Mouse (Mus musculus): ENCODE measurements around the gene Syt1. TPM values are rescaled to one million over a fixed set of nuclear protein-coding genes. Genes with fewer than 3 reads are reported as not detected.

The Syt1 gene
- polyA plus RNA-seq, 1 experiment from 2014 or later, result 0.29 TPM

DNA sequence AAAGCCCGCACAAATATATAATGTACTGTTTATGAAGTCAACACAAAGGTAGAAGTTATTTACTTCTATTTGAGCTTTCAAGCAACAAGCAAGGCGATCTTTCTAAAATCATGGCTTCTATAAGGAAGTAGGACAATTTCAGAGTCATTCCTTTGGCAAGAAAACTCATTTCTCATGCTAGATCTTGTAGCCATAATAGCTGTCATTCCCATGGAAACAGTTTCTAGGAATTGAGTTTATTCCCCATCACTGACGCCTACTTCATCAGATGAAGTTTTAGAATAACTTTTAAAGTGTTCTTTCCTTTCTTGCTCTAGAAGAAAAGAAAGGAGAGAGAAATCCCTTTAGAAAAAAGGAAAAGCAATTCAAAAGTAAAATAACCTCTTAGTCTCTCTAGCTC is 341.8 kb downstream of the Syt1 start:
- Histone ChIP-seq H3K27me3 (replicated peaks) (no peaks in the 10 kb centered on the region), H3K4me1 (no peaks in the 10 kb centered on the region), H3K4me2 (no peak overlapping the region), H3K4me3 (no peak overlapping the region), H3K27ac (no peak overlapping the region), H3K36me3 (no peaks in the 10 kb centered on the region), H3K9me3 (replicated peaks) (no peaks in the 10 kb centered on the region), H3K9ac (no peak overlapping the region)
- 63% methylated on average over 3 of the region's 3 CpGs for WGBS (ENCODE audit: insufficient replicate concordance)
- ATAC-seq, result no peak

GRCm38 (mm10) chr10:108660295-108660694 is 350.5 kb downstream of the Syt1 start:
- no peak overlapping the region for H3K9ac ChIP-seq
- H3K9me3 ChIP-seq (replicated peaks), result no peaks in the 10 kb centered on the region
- H3K4me3 ChIP-seq, result no peak overlapping the region
- H3K27ac ChIP-seq, result no peak overlapping the region
- no peaks in the 10 kb centered on the region for H3K36me3 ChIP-seq
- no peaks in the 10 kb centered on the region for H3K27me3 ChIP-seq (replicated peaks)
- H3K4me2 ChIP-seq, result no peak overlapping the region
- WGBS (ENCODE audit: insufficient replicate concordance), result 66% methylated on average over 3 of the region's 3 CpGs
- ATAC-seq, result no peak
- no peaks in the 10 kb centered on the region for H3K4me1 ChIP-seq

DNA sequence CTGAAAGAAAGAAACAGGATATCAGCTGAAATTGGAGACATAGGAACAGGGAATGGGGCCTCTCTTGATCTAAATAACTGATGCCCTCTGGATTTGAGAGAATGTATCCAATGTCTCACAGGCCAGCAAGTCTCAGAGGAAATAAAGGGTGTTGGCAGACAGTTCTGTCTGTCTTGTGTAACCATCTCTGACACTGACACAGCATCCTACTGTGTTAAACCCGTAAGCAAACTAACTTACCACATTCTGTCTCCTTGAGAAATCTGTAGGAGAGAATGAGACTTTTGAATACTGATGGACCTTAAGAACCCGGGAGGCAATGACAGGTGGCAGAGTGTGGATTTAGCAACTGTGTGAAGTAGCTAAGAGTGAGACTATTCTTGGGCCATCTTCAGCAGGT is 352.5 kb downstream of the Syt1 start:
- ATAC-seq, result no peak
- 60% methylated on average over 2 of the region's 2 CpGs for WGBS (ENCODE audit: insufficient replicate concordance)
- Histone ChIP-seq H3K9ac (no peak overlapping the region), H3K4me2 (no peak overlapping the region), H3K4me3 (no peak overlapping the region), H3K27ac (no peak overlapping the region), H3K27me3 (replicated peaks) (no peaks in the 10 kb centered on the region), H3K4me1 (no peaks in the 10 kb centered on the region), H3K9me3 (replicated peaks) (no peaks in the 10 kb centered on the region), H3K36me3 (no peaks in the 10 kb centered on the region)

- Histone ChIP-seq H3K4me3 (no peak overlapping the region), H3K27me3 (replicated peaks) (no peaks in the 10 kb centered on the region), H3K4me2 (no peak overlapping the region), H3K9me3 (replicated peaks) (no peaks in the 10 kb centered on the region), H3K9ac (no peak overlapping the region), H3K4me1 (no peaks in the 10 kb centered on the region), H3K36me3 (no peaks in the 10 kb centered on the region), H3K27ac (no peak overlapping the region)
- ATAC-seq, result no peak
These were observed 353.1 kb downstream of the Syt1 start for GRCm38 (mm10) chr10:108657669-108658068.

DNA sequence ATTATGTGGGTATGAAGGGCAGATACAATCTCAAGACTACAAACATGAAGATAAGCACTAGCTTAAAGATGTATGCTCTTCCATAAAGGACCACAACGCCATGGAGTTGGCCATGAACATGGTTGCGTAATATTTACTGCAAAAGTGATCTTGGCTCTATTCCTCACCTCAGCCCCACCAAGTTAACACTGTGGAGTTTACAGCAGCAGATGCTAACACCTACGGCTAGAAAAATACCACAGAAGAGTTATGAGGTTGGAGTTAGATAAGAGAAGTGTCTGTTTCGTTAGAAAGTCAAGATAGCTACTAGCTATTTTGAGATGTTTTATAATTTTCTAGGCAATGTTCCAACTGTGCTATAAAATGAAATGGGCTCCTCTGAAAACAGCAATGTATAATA is 353.9 kb downstream of the Syt1 start:
- ATAC-seq, result no peak
- Histone ChIP-seq H3K9me3 (replicated peaks) (no peaks in the 10 kb centered on the region), H3K4me3 (no peak overlapping the region), H3K9ac (no peak overlapping the region), H3K4me1 (no peaks in the 10 kb centered on the region), H3K36me3 (no peaks in the 10 kb centered on the region), H3K4me2 (no peak overlapping the region), H3K27me3 (replicated peaks) (no peaks in the 10 kb centered on the region), H3K27ac (no peak overlapping the region)
- 56% methylated on average over 4 of the region's 4 CpGs for WGBS (ENCODE audit: insufficient replicate concordance)

DNA sequence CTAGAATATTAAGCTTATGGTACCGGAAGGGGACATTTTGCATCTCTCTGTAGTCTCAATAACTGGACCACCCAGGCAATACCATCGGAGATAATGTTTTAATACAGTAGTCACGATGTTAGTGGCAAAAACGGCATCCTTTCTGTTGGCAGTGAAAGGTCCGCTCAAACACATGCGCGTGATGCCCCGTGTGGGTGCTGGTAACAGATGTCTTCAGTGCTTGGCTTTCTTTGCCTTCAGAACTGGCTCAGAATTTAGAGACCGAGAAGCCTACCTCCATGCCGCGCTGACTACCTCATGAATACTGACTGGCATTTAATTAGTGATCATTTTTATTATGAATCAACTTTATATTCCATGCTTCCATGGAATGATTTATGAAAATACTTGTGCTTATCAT is 355.7 kb downstream of the Syt1 start:
- Histone ChIP-seq H3K9me3 (replicated peaks) (no peaks in the 10 kb centered on the region), H3K27me3 (replicated peaks) (no peaks in the 10 kb centered on the region), H3K4me2 (no peak overlapping the region), H3K36me3 (no peaks in the 10 kb centered on the region), H3K4me3 (no peak overlapping the region), H3K9ac (no peak overlapping the region), H3K27ac (no peak overlapping the region), H3K4me1 (no peaks in the 10 kb centered on the region)
- 78% methylated on average over 11 of the region's 11 CpGs for WGBS (ENCODE audit: insufficient replicate concordance)
- no peak for ATAC-seq

GRCm38 (mm10) chr10:108652831-108653230 is 358.0 kb downstream of the Syt1 start:
- Histone ChIP-seq H3K9ac (no peak overlapping the region), H3K27ac (no peak overlapping the region), H3K4me1 (no peaks in the 10 kb centered on the region), H3K4me3 (no peak overlapping the region), H3K9me3 (replicated peaks) (no peaks in the 10 kb centered on the region), H3K27me3 (replicated peaks) (no peaks in the 10 kb centered on the region), H3K36me3 (no peaks in the 10 kb centered on the region), H3K4me2 (no peak overlapping the region)
- no peak for ATAC-seq
- whole genome bisulfite sequencing (ENCODE audit: insufficient replicate concordance), result 63% methylated on average over 8 of the region's 8 CpGs

GRCm38 (mm10) chr10:108652066-108652465 is 358.7 kb downstream of the Syt1 start:
- H3K27me3 ChIP-seq (replicated peaks), result no peaks in the 10 kb centered on the region
- no peak overlapping the region for H3K4me3 ChIP-seq
- no peaks in the 10 kb centered on the region for H3K9me3 ChIP-seq (replicated peaks)
- no peaks in the 10 kb centered on the region for H3K4me1 ChIP-seq
- no peak overlapping the region for H3K9ac ChIP-seq
- 35% methylated on average over 8 of the region's 8 CpGs for WGBS (ENCODE audit: insufficient replicate concordance)
- H3K4me2 ChIP-seq, result no peak overlapping the region
- H3K27ac ChIP-seq, result no peak overlapping the region
- H3K36me3 ChIP-seq, result no peaks in the 10 kb centered on the region
- no peak for ATAC-seq

- Histone ChIP-seq H3K9me3 (replicated peaks) (no peaks in the 10 kb centered on the region), H3K27me3 (replicated peaks) (no peaks in the 10 kb centered on the region), H3K4me1 (no peaks in the 10 kb centered on the region), H3K4me3 (no peak overlapping the region), H3K36me3 (no peaks in the 10 kb centered on the region), H3K9ac (no peak overlapping the region), H3K27ac (no peak overlapping the region), H3K4me2 (no peak overlapping the region)
- WGBS (ENCODE audit: insufficient replicate concordance), result 59% methylated on average over 7 of the region's 7 CpGs
- ATAC-seq, result no peak
These were observed 361.6 kb downstream of the Syt1 start for GRCm38 (mm10) chr10:108649174-108649573.

DNA sequence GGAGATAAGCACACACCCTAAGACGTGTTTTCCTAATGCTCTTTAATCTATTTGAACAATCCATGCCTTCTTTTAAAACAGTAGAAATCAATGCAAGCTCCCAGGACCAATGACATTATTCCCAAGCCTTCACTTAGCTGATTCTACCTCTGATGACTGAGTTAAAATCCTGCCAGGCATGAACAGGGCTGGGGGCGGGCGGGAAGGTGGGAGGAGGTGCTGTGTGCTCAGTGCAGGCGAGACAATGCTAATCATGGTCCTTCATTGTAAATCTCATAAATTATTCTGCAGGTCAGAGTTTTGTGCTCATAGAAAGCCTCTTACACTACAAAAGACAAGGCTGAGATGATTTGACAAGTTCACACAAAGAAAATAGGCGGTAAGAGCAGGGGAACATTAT is 366.9 kb downstream of the Syt1 start:
- 67% methylated on average over 5 of the region's 5 CpGs for WGBS (ENCODE audit: insufficient replicate concordance)
- no peak overlapping the region for H3K4me2 ChIP-seq
- H3K9ac ChIP-seq, result no peak overlapping the region
- H3K27me3 ChIP-seq (replicated peaks), result no peaks in the 10 kb centered on the region
- H3K27ac ChIP-seq, result no peak overlapping the region
- ATAC-seq, result no peak
- no peaks in the 10 kb centered on the region for H3K9me3 ChIP-seq (replicated peaks)
- no peaks in the 10 kb centered on the region for H3K4me1 ChIP-seq
- no peak overlapping the region for H3K4me3 ChIP-seq
- no peaks in the 10 kb centered on the region for H3K36me3 ChIP-seq

GRCm38 (mm10) chr10:108638095-108638494 is 372.7 kb downstream of the Syt1 start:
- Histone ChIP-seq H3K9me3 (replicated peaks) (no peaks in the 10 kb centered on the region), H3K9ac (no peak overlapping the region), H3K27me3 (replicated peaks) (no peaks in the 10 kb centered on the region), H3K4me1 (no peaks in the 10 kb centered on the region), H3K4me3 (no peak overlapping the region), H3K36me3 (no peaks in the 10 kb centered on the region), H3K27ac (no peak overlapping the region), H3K4me2 (no peak overlapping the region)
- no peak for ATAC-seq
- 63% methylated on average over 5 of the region's 5 CpGs for WGBS (ENCODE audit: insufficient replicate concordance)

DNA sequence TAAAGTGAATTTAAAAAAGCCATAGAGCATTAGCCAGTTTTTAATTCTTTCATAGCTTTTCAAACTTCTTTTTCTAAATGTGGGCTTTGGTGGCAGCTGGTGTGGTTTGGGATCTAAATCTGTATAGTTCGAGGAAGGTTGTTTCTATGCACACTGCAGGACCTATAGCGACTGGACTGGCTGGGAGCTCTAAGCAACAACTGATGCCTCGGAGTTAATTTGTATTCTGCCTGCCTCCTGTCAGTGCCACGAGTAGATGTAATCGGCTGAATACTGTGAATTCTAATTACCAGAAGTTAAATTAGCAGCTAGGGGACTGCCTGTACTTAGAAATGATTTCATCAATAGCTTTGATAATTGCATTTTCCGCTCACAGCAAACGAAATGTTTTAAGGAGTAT is 374.7 kb downstream of the Syt1 start:
- no peaks in the 10 kb centered on the region for H3K36me3 ChIP-seq
- no peak overlapping the region for H3K27ac ChIP-seq
- H3K27me3 ChIP-seq (replicated peaks), result no peaks in the 10 kb centered on the region
- WGBS (ENCODE audit: insufficient replicate concordance), result 67% methylated on average over 7 of the region's 7 CpGs
- H3K4me2 ChIP-seq, result no peak overlapping the region
- no peak overlapping the region for H3K9ac ChIP-seq
- no peaks in the 10 kb centered on the region for H3K9me3 ChIP-seq (replicated peaks)
- no peaks in the 10 kb centered on the region for H3K4me1 ChIP-seq
- H3K4me3 ChIP-seq, result no peak overlapping the region
- ATAC-seq, result no peak

- Histone ChIP-seq H3K27ac (no peak overlapping the region), H3K4me2 (no peak overlapping the region), H3K36me3 (no peaks in the 10 kb centered on the region), H3K9ac (no peak overlapping the region), H3K4me3 (no peak overlapping the region), H3K4me1 (no peaks in the 10 kb centered on the region), H3K27me3 (replicated peaks) (no peaks in the 10 kb centered on the region), H3K9me3 (replicated peaks) (no peaks in the 10 kb centered on the region)
- no peak for ATAC-seq
- 58% methylated on average over 4 of the region's 4 CpGs for WGBS (ENCODE audit: insufficient replicate concordance)
These were observed 375.2 kb downstream of the Syt1 start for GRCm38 (mm10) chr10:108635616-108636015.

Data from liver, embryonic 12.5 days (tissue).